Mouse (Mus musculus): ENCODE measurements around the gene Krt24.

DNA sequence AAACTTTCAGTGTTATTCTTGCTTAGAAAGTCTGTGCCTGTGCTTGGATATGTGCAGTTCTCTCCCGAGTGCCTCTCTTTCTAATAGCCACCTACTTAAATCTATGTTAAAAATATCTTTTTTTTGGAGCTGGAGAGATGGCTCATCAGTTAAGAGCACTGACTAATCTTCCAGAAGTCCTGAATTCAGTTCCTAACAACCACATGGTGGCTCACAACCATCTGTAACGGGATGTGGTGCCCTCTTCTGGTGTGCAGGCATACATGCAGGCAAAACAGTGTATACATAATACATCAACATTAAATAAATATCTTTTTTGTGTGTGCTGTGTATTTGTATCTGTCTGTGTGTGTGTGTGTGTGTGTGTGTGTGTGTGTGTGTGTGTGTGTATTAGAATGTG lies 31.2 kb downstream of the Krt24 start:
- TF ChIP-seq ZNF384 (IDR thresholded peaks at IDR 0.05; ENCODE audit: low read depth, low read length) = no peak
- TF ChIP-seq ZC3H11A (IDR thresholded peaks at IDR 0.05; ENCODE audit: borderline replicate concordance, low read depth, low read length) = no peak
- TF ChIP-seq MAFK (IDR thresholded peaks at IDR 0.05; ENCODE audit: insufficient read depth, low read depth, low read length) = no peak

Measured in ES-E14 (cell line).